Mouse (Mus musculus): ENCODE data around the gene Prkacb.
A peak's percentile ranks its signal among the peaks of the same experiment; 100 is the strongest.

DNA sequence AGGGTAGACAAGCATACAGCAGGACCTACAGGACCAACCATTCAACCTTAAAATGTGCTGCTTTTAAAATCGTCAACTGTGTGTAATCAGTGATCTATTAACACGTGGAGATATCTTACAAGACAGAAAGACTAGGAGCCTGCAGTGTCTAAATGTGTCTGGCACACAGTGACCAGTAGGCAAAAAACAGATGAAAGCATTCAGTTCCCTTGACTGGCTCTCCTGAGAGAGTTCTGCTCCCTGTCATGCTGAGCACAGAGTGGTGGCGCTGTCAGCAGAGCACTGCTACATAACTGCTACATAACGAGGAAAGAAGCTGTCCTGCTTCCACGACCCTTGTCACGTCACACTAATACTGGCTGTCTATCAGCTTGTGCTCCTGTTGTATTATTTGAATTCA lies 30.2 kb downstream of the Prkacb start:
- TF ChIP-seq CTCF (IDR thresholded peaks at IDR 0.05; ENCODE audit: low read depth) (0 out of 2 replicates have a peak, but pooled peaks have one; percentile 17), EP300 (IDR thresholded peaks at IDR 0.05; ENCODE audit: low read depth) (no peak)

Measured in liver, embryonic 14.5 days (tissue).